Mouse (Mus musculus): ENCODE results near the gene Plekhg3. TPM values are rescaled to one million over a fixed set of nuclear protein-coding genes. Genes with fewer than 3 reads are reported as not detected.
A peak's percentile ranks its signal among the peaks of the same experiment; 100 is the strongest.

Gene Plekhg3
- polyA plus RNA-seq, 1 experiment from 2014 or later: 10.2 TPM

- no peak overlapping the region for H3K4me2 ChIP-seq (ENCODE audit: low read depth, low read length)
These were observed 34.4 kb upstream of the Plekhg3 start for GRCm38 (mm10) chr12:76496324-76496723.

GRCm38 (mm10) chr12:76499276-76499675 lies 31.4 kb upstream of the Plekhg3 start:
- H3K36me3 ChIP-seq (ENCODE audit: control insufficient read depth, insufficient read depth, low read length): no peaks in the 10 kb centered on the region
- H3K9ac ChIP-seq (ENCODE audit: low read length): no peak overlapping the region
- H3K4me2 ChIP-seq (ENCODE audit: low read depth, low read length): no peak overlapping the region
- WGBS: 78% methylated on average over 9 of the region's 9 CpGs
- peaks cover 7% of the 10 kb centered on the region; the same call in 1 of the 2 replicates for H3K4me1 ChIP-seq (ENCODE audit: control insufficient read depth, insufficient read depth, low read length)
- H3K4me3 ChIP-seq (replicated peaks; ENCODE audit: low read length): no peak overlapping the region
- H3K9me3 ChIP-seq (replicated peaks; ENCODE audit: control insufficient read depth, low read length): no peaks in the 10 kb centered on the region
- ATAC-seq (ENCODE audit: insufficient read depth, low FRiP score): no peak
- H3K27ac ChIP-seq (ENCODE audit: low read length): 0 out of 2 replicates have a peak overlapping the region, but pooled peaks have one; percentile 10
- no peaks in the 10 kb centered on the region for H3K27me3 ChIP-seq (ENCODE audit: control insufficient read depth, insufficient read depth, low read length)

More at GRCm38 (mm10) chr12:76496324-76496723, 34.4 kb upstream of the Plekhg3 start:
- no peak overlapping the region for H3K4me3 ChIP-seq (replicated peaks; ENCODE audit: low read length)
- no peak for ATAC-seq (ENCODE audit: insufficient read depth, low FRiP score)
- 27% methylated on average over 12 of the region's 12 CpGs for WGBS
- H3K9me3 ChIP-seq (replicated peaks; ENCODE audit: control insufficient read depth, low read length): no peaks in the 10 kb centered on the region
- H3K27ac ChIP-seq (ENCODE audit: low read length): no peak overlapping the region
- no peaks in the 10 kb centered on the region for H3K36me3 ChIP-seq (ENCODE audit: control insufficient read depth, insufficient read depth, low read length)
- H3K27me3 ChIP-seq (ENCODE audit: control insufficient read depth, insufficient read depth, low read length): no peaks in the 10 kb centered on the region
- H3K4me1 ChIP-seq (ENCODE audit: control insufficient read depth, insufficient read depth, low read length): peaks cover 4% of the 10 kb centered on the region; the same call in 1 of the 2 replicates
- H3K9ac ChIP-seq (ENCODE audit: low read length): 0 out of 2 replicates have a peak overlapping the region, but pooled peaks have one; percentile 12

GRCm38 (mm10) chr12:76500055-76500454 lies 30.6 kb upstream of the Plekhg3 start:
- Histone ChIP-seq H3K4me3 (replicated peaks; ENCODE audit: low read length) (no peak overlapping the region), H3K27me3 (ENCODE audit: control insufficient read depth, insufficient read depth, low read length) (no peaks in the 10 kb centered on the region), H3K9me3 (replicated peaks; ENCODE audit: control insufficient read depth, low read length) (no peaks in the 10 kb centered on the region), H3K27ac (ENCODE audit: low read length) (no peak overlapping the region; the same call in 1 of the 2 replicates), H3K4me2 (ENCODE audit: low read depth, low read length) (no peak overlapping the region), H3K36me3 (ENCODE audit: control insufficient read depth, insufficient read depth, low read length) (no peaks in the 10 kb centered on the region), H3K4me1 (ENCODE audit: control insufficient read depth, insufficient read depth, low read length) (peaks cover 7% of the 10 kb centered on the region; the same call in 1 of the 2 replicates), H3K9ac (ENCODE audit: low read length) (no peak overlapping the region)
- ATAC-seq (ENCODE audit: insufficient read depth, low FRiP score): no peak
- 76% methylated on average over 6 of the region's 6 CpGs for WGBS

- Histone ChIP-seq H3K27ac (ENCODE audit: low read length) (peak overlapping the region; percentile 64; the same call in 1 of the 2 replicates), H3K4me2 (ENCODE audit: low read depth, low read length) (no peak overlapping the region), H3K36me3 (ENCODE audit: control insufficient read depth, insufficient read depth, low read length) (no peaks in the 10 kb centered on the region), H3K9ac (ENCODE audit: low read length) (no peak overlapping the region), H3K27me3 (ENCODE audit: control insufficient read depth, insufficient read depth, low read length) (no peaks in the 10 kb centered on the region), H3K9me3 (replicated peaks; ENCODE audit: control insufficient read depth, low read length) (no peaks in the 10 kb centered on the region), H3K4me3 (replicated peaks; ENCODE audit: low read length) (no peak overlapping the region), H3K4me1 (ENCODE audit: control insufficient read depth, insufficient read depth, low read length) (peaks cover 7% of the 10 kb centered on the region; the same call in 1 of the 2 replicates)
- 50% methylated on average over 3 of the region's 3 CpGs for WGBS
- peak; percentile 79; the same call in 1 of the 2 replicates for ATAC-seq (ENCODE audit: insufficient read depth, low FRiP score)
These were observed 29.8 kb upstream of the Plekhg3 start for GRCm38 (mm10) chr12:76500896-76501295.

- Histone ChIP-seq H3K9ac (ENCODE audit: low read length) (no peak overlapping the region), H3K36me3 (ENCODE audit: control insufficient read depth, insufficient read depth, low read length) (no peaks in the 10 kb centered on the region), H3K4me1 (ENCODE audit: control insufficient read depth, insufficient read depth, low read length) (peaks cover 19% of the 10 kb centered on the region), H3K4me3 (replicated peaks; ENCODE audit: low read length) (no peak overlapping the region), H3K4me2 (ENCODE audit: low read depth, low read length) (no peak overlapping the region), H3K9me3 (replicated peaks; ENCODE audit: control insufficient read depth, low read length) (no peaks in the 10 kb centered on the region), H3K27ac (ENCODE audit: low read length) (peak overlapping the region; percentile 68; the same call in 1 of the 2 replicates), H3K27me3 (ENCODE audit: control insufficient read depth, insufficient read depth, low read length) (no peaks in the 10 kb centered on the region)
- peak; percentile 58; the same call in 1 of the 2 replicates for ATAC-seq (ENCODE audit: insufficient read depth, low FRiP score)
- WGBS: 43% methylated on average over 5 of the region's 5 CpGs
These were observed 27.7 kb upstream of the Plekhg3 start for GRCm38 (mm10) chr12:76502981-76503380.

GRCm38 (mm10) chr12:76506522-76506921 lies 24.2 kb upstream of the Plekhg3 start:
- H3K27ac ChIP-seq (ENCODE audit: low read length): peak overlapping the region; percentile 73
- 36% methylated on average over 2 of the region's 2 CpGs for WGBS
- ATAC-seq (ENCODE audit: insufficient read depth, low FRiP score): peak; percentile 78; the same call in 1 of the 2 replicates
- no peaks in the 10 kb centered on the region for H3K9me3 ChIP-seq (replicated peaks; ENCODE audit: control insufficient read depth, low read length)
- no peaks in the 10 kb centered on the region for H3K36me3 ChIP-seq (ENCODE audit: control insufficient read depth, insufficient read depth, low read length)
- peak overlapping the region; percentile 50 for H3K9ac ChIP-seq (ENCODE audit: low read length)
- H3K4me1 ChIP-seq (ENCODE audit: control insufficient read depth, insufficient read depth, low read length): peaks cover 15% of the 10 kb centered on the region
- no peak overlapping the region for H3K4me2 ChIP-seq (ENCODE audit: low read depth, low read length)
- H3K4me3 ChIP-seq (replicated peaks; ENCODE audit: low read length): no peak overlapping the region
- H3K27me3 ChIP-seq (ENCODE audit: control insufficient read depth, insufficient read depth, low read length): no peaks in the 10 kb centered on the region

- Histone ChIP-seq H3K9ac (ENCODE audit: low read length) (no peak overlapping the region), H3K27me3 (ENCODE audit: control insufficient read depth, insufficient read depth, low read length) (no peaks in the 10 kb centered on the region), H3K4me2 (ENCODE audit: low read depth, low read length) (no peak overlapping the region), H3K9me3 (replicated peaks; ENCODE audit: control insufficient read depth, low read length) (no peaks in the 10 kb centered on the region), H3K36me3 (ENCODE audit: control insufficient read depth, insufficient read depth, low read length) (no peaks in the 10 kb centered on the region), H3K27ac (ENCODE audit: low read length) (no peak overlapping the region), H3K4me1 (ENCODE audit: control insufficient read depth, insufficient read depth, low read length) (peaks cover 15% of the 10 kb centered on the region), H3K4me3 (replicated peaks; ENCODE audit: low read length) (no peak overlapping the region)
- WGBS: 85% methylated on average over 5 of the region's 5 CpGs
- no peak for ATAC-seq (ENCODE audit: insufficient read depth, low FRiP score)
These were observed 22.9 kb upstream of the Plekhg3 start for GRCm38 (mm10) chr12:76507791-76508190.

- WGBS: 76% methylated on average over 7 of the region's 7 CpGs
- no peak for ATAC-seq (ENCODE audit: insufficient read depth, low FRiP score)
These were observed 21.7 kb upstream of the Plekhg3 start for GRCm38 (mm10) chr12:76508909-76509440.

GRCm38 (mm10) chr12:76512731-76513130 lies 18.0 kb upstream of the Plekhg3 start:
- Histone ChIP-seq H3K36me3 (ENCODE audit: control insufficient read depth, insufficient read depth, low read length) (no peaks in the 10 kb centered on the region), H3K4me3 (replicated peaks; ENCODE audit: low read length) (no peak overlapping the region), H3K27ac (ENCODE audit: low read length) (no peak overlapping the region), H3K4me1 (ENCODE audit: control insufficient read depth, insufficient read depth, low read length) (no peaks in the 10 kb centered on the region), H3K27me3 (ENCODE audit: control insufficient read depth, insufficient read depth, low read length) (no peaks in the 10 kb centered on the region), H3K9ac (ENCODE audit: low read length) (no peak overlapping the region), H3K9me3 (replicated peaks; ENCODE audit: control insufficient read depth, low read length) (no peaks in the 10 kb centered on the region), H3K4me2 (ENCODE audit: low read depth, low read length) (no peak overlapping the region)
- WGBS: 39% methylated on average over 1 of the region's 1 CpGs
- ATAC-seq (ENCODE audit: insufficient read depth, low FRiP score): no peak

More at GRCm38 (mm10) chr12:76508909-76509440, 21.7 kb upstream of the Plekhg3 start:
- no peak overlapping the region for H3K27ac ChIP-seq (ENCODE audit: low read length)
- no peaks in the 10 kb centered on the region for H3K27me3 ChIP-seq (ENCODE audit: control insufficient read depth, insufficient read depth, low read length)
- H3K9ac ChIP-seq (ENCODE audit: low read length): no peak overlapping the region
- no peaks in the 10 kb centered on the region for H3K9me3 ChIP-seq (replicated peaks; ENCODE audit: control insufficient read depth, low read length)
- no peak overlapping the region for H3K4me3 ChIP-seq (replicated peaks; ENCODE audit: low read length)
- peaks cover 12% of the 10 kb centered on the region for H3K4me1 ChIP-seq (ENCODE audit: control insufficient read depth, insufficient read depth, low read length)
- no peaks in the 10 kb centered on the region for H3K36me3 ChIP-seq (ENCODE audit: control insufficient read depth, insufficient read depth, low read length)
- H3K4me2 ChIP-seq (ENCODE audit: low read depth, low read length): no peak overlapping the region

Data from stomach, embryonic 16.5 days (tissue).